Mouse (Mus musculus) right cerebral cortex, postnatal 36 days (tissue): Measurements from ENCODE around the gene Actn4.

ENCODE experiments used
- DNase-seq, 2 experiments: peaks; one replicate each; pipeline ENCODE4 v3.0.0; 2022; ENCODE audit warnings: low spot score in 2 of 2, mixed read lengths in 1 of 2

The Actn4 gene

GRCm38 (mm10) chr7:28847273-28847672 is 114.9 kb downstream of the Actn4 start:
- DNase-seq: no peak
